ENCODE assay signal across 9 mouse cellular contexts in genomic region chr13:68553391-68553790, GRCm38 (mm10). TPM values are rescaled to one million over a fixed set of nuclear protein-coding genes. Genes with fewer than 3 reads are reported as not detected.
DNase-seq lines count a peak whose midpoint lies in the region; ATAC-seq and TF ChIP-seq lines count a peak whose summit lies in the region.
"Not testable (repeated sequence)": the region's sequence is repeated elsewhere in the genome, so short reads cannot be mapped to it uniquely, and the experiment has no call there.
"Had no signal": no experiment of that assay in that cellular context is flagged by ENCODE, and none has a peak within 500 bp of the region (broad histone marks: within the 10 kb centered on the region; RNA-seq: fewer than 3 reads in every experiment).

No protein-coding gene starts in this region.

- ATAC-seq in limb, embryonic 11.5 days (ENCODE audit: insufficient number of reproducible peaks, low FRiP score, low TSS enrichment, low read depth) = not testable (repeated sequence)
- ATAC-seq in neural tube, embryonic 15.5 days (ENCODE audit: low FRiP score) = peak; percentile 68

- WGBS in cerebellum, adult 2 months = 20% methylated on average over 6 of the region's 6 CpGs
- 37% methylated on average over 6 of the region's 6 CpGs for WGBS in hindbrain, embryonic 10.5 days
- WGBS in kidney, adult 2 months = 16% methylated on average over 5 of the region's 6 CpGs
- WGBS in limb, embryonic 11.5 days = 17% methylated on average over 4 of the region's 6 CpGs
- WGBS in midbrain, embryonic 10.5 days = 31% methylated on average over 5 of the region's 6 CpGs
- WGBS in neural tube, embryonic 15.5 days = 22% methylated on average over 4 of the region's 6 CpGs

- not testable (repeated sequence) for H3K36me3 ChIP-seq in ES-Bruce4 (ENCODE audit: control insufficient read depth, insufficient read depth, low read length, poor library complexity, severe bottlenecking); hindbrain, embryonic 10.5 days; kidney, adult 2 months (ENCODE audit: control insufficient read depth, insufficient read depth, low read length); limb, embryonic 11.5 days (ENCODE audit: control insufficient read depth, insufficient read depth, low read length); midbrain, embryonic 10.5 days; neural tube, embryonic 15.5 days

- not testable (repeated sequence) for H3K27me3 ChIP-seq in ES-Bruce4 (ENCODE audit: control insufficient read depth, insufficient read depth, low read length, poor library complexity, severe bottlenecking); cerebellum, adult 2 months (ENCODE audit: control insufficient read depth, insufficient read depth, low read length); hindbrain, embryonic 10.5 days (ENCODE audit: insufficient read depth, poor library complexity, severe bottlenecking); kidney, adult 2 months (replicated peaks; ENCODE audit: control insufficient read depth, insufficient read depth, low read length); limb, embryonic 11.5 days (ENCODE audit: control insufficient read depth, insufficient read depth, low read length); midbrain, embryonic 10.5 days (ENCODE audit: low read depth, poor library complexity, severe bottlenecking); neural tube, embryonic 15.5 days (replicated peaks)

- H3K9me3 ChIP-seq in ES-Bruce4 (replicated peaks; ENCODE audit: control insufficient read depth, insufficient read depth, low read length, poor library complexity, severe bottlenecking); hindbrain, embryonic 10.5 days; limb, embryonic 11.5 days (ENCODE audit: control insufficient read depth, low read length); midbrain, embryonic 10.5 days (replicated peaks); neural tube, embryonic 15.5 days (replicated peaks): not testable (repeated sequence)

- TF ChIP-seq CTCF in ES-Bruce4 (IDR thresholded peaks at IDR 0.05; ENCODE audit: low read depth, low read length) = peak; percentile 44
- TF ChIP-seq CTCF in cerebellum, adult 2 months (IDR thresholded peaks at IDR 0.05; ENCODE audit: borderline replicate concordance, insufficient read depth, low read depth, low read length) = peak; percentile 39; the same call in 1 of the 2 replicates
- TF ChIP-seq CTCF in embryonic fibroblast, embryonic 13.5 days (IDR thresholded peaks at IDR 0.05; ENCODE audit: borderline replicate concordance, insufficient read depth, low read length) = peak; percentile 34; the same call in 1 of the 2 replicates
- TF ChIP-seq CTCF in kidney, adult 2 months (conservative IDR thresholded peaks at IDR 0.05; ENCODE audit: insufficient read depth, insufficient read length, low read depth, low read length) = peak; percentile 56

- H3K4me3 ChIP-seq in ES-Bruce4 (ENCODE audit: low read depth, low read length); cerebellum, adult 2 months (replicated peaks; ENCODE audit: insufficient read depth, low read depth, low read length); embryonic fibroblast, embryonic 13.5 days (ENCODE audit: insufficient read depth, low read length); hindbrain, embryonic 10.5 days; kidney, adult 2 months (ENCODE audit: insufficient read depth, low read depth, low read length); limb, embryonic 11.5 days (ENCODE audit: low read depth, low read length); midbrain, embryonic 10.5 days; neural tube, embryonic 15.5 days (replicated peaks): not testable (repeated sequence)

- H3K4me1 ChIP-seq in ES-Bruce4 (ENCODE audit: control insufficient read depth, insufficient read depth, low read length); cerebellum, adult 2 months (ENCODE audit: control insufficient read depth, insufficient read depth, low read length); embryonic fibroblast, embryonic 13.5 days (ENCODE audit: control insufficient read depth, insufficient read depth, low read length); hindbrain, embryonic 10.5 days (replicated peaks); kidney, adult 2 months (ENCODE audit: control insufficient read depth, insufficient read depth, low read length); limb, embryonic 11.5 days (ENCODE audit: control insufficient read depth, insufficient read depth, low read length); midbrain, embryonic 10.5 days; neural tube, embryonic 15.5 days: not testable (repeated sequence)

- not testable (repeated sequence) for DNase-seq in cerebellum, adult 2 months; kidney, adult 2 months
- DNase-seq in hindbrain, embryonic 10.5 days (ENCODE audit: low spot score) = peak; percentile 30
- peak; percentile 46 for DNase-seq in limb, embryonic 11.5 days (ENCODE audit: low spot score)
- peak; percentile 29 for DNase-seq in midbrain, embryonic 10.5 days (ENCODE audit: low spot score)

- H3K9ac ChIP-seq in ES-Bruce4 (ENCODE audit: low read depth, poor library complexity, severe bottlenecking); limb, embryonic 11.5 days (ENCODE audit: low read length); neural tube, embryonic 15.5 days (replicated peaks): not testable (repeated sequence)

- TF ChIP-seq POLR2A in ES-Bruce4 (IDR thresholded peaks at IDR 0.05; ENCODE audit: insufficient read depth, low read length); cerebellum, adult 2 months (IDR thresholded peaks at IDR 0.05; ENCODE audit: borderline replicate concordance, insufficient read depth, low read length); embryonic fibroblast, embryonic 13.5 days (IDR thresholded peaks at IDR 0.05; ENCODE audit: low read depth, low read length); kidney, adult 2 months (IDR thresholded peaks at IDR 0.05; ENCODE audit: low read depth, low read length): not testable (repeated sequence)

- H3K4me2 ChIP-seq in limb, embryonic 11.5 days (ENCODE audit: low read depth, severe bottlenecking); neural tube, embryonic 15.5 days: not testable (repeated sequence)

- not testable (repeated sequence) for TF ChIP-seq EP300 in ES-Bruce4 (IDR thresholded peaks at IDR 0.05; ENCODE audit: insufficient read depth, low read depth, low read length)

- not testable (repeated sequence) for H3K27ac ChIP-seq in ES-Bruce4 (ENCODE audit: insufficient read depth, low read length); cerebellum, adult 2 months (ENCODE audit: insufficient read depth, low read length); embryonic fibroblast, embryonic 13.5 days (ENCODE audit: insufficient read depth, low read length); hindbrain, embryonic 10.5 days; kidney, adult 2 months (ENCODE audit: insufficient read depth, low read depth, low read length); limb, embryonic 11.5 days (replicated peaks; ENCODE audit: low read depth, low read length); midbrain, embryonic 10.5 days (replicated peaks); neural tube, embryonic 15.5 days (replicated peaks)

RNA-seq across cellular contexts. Expression of gene Mtrr, which starts 28.6 kb away (rescaled TPM):
- 28.3 and 35.3 TPM in 2 replicates for polyA plus RNA-seq in ES-Bruce4 (2011; ENCODE audit: insufficient read depth, insufficient read length, low read depth, missing spikeins)
- polyA plus RNA-seq in cerebellum, adult 2 months (2012; rRNA removed) = 12.5 and 13.6 TPM in 2 replicates
- polyA plus RNA-seq in embryonic fibroblast, embryonic 13.5 days (2011; ENCODE audit: insufficient read length, low read depth, missing spikeins) = 16.4 and 16.7 TPM in 2 replicates
- polyA plus RNA-seq in hindbrain, embryonic 10.5 days (2016; fragmentation: Nextera tagmentation; extraction: Ambion mirVana) = 21.2 and 22.0 TPM in 2 replicates
- polyA plus RNA-seq in kidney, adult 2 months (2012; rRNA removed) = 10.2 and 11.3 TPM in 2 replicates
- 21.9 and 24.7 TPM in 2 replicates for polyA plus RNA-seq in limb, embryonic 11.5 days (2014; fragmentation: Nextera tagmentation; extraction: Ambion mirVana)
- 20.8 and 22.5 TPM in 2 replicates for polyA plus RNA-seq in midbrain, embryonic 10.5 days (2016; fragmentation: Nextera tagmentation; extraction: Ambion mirVana)
- polyA plus RNA-seq in neural tube, embryonic 15.5 days (2015; fragmentation: Nextera tagmentation; extraction: Ambion mirVana) = 14.5 and 15.8 TPM in 2 replicates

RNA-seq across cellular contexts. Expression of gene Fastkd3, which starts 28.6 kb away (rescaled TPM):
- polyA plus RNA-seq in ES-Bruce4 (2011; ENCODE audit: insufficient read depth, insufficient read length, low read depth, missing spikeins) = 29.4 and 36.9 TPM in 2 replicates
- 19.5 and 19.6 TPM in 2 replicates for polyA plus RNA-seq in cerebellum, adult 2 months (2012; rRNA removed)
- polyA plus RNA-seq in embryonic fibroblast, embryonic 13.5 days (2011; ENCODE audit: insufficient read length, low read depth, missing spikeins) = 14.2 and 21.8 TPM in 2 replicates
- 38.2 and 49.3 TPM in 2 replicates for polyA plus RNA-seq in hindbrain, embryonic 10.5 days (2016; fragmentation: Nextera tagmentation; extraction: Ambion mirVana)
- polyA plus RNA-seq in kidney, adult 2 months (2012; rRNA removed) = 10.5 and 13.0 TPM in 2 replicates
- 51.2 and 54.2 TPM in 2 replicates for polyA plus RNA-seq in limb, embryonic 11.5 days (2014; fragmentation: Nextera tagmentation; extraction: Ambion mirVana)
- polyA plus RNA-seq in midbrain, embryonic 10.5 days (2016; fragmentation: Nextera tagmentation; extraction: Ambion mirVana) = 44.8 and 47.2 TPM in 2 replicates
- polyA plus RNA-seq in neural tube, embryonic 15.5 days (2015; fragmentation: Nextera tagmentation; extraction: Ambion mirVana) = 19.5 and 24.3 TPM in 2 replicates

RNA-seq across cellular contexts. Expression of gene 1700001L19Rik, which starts 43.8 kb away (rescaled TPM):
- polyA plus RNA-seq in ES-Bruce4 (2011; ENCODE audit: insufficient read depth, insufficient read length, low read depth, missing spikeins) = not detected in 2 replicates
- polyA plus RNA-seq in cerebellum, adult 2 months (2012; rRNA removed) = 2.8 and 3.3 TPM in 2 replicates
- not detected in 2 replicates for polyA plus RNA-seq in embryonic fibroblast, embryonic 13.5 days (2011; ENCODE audit: insufficient read length, low read depth, missing spikeins)
- polyA plus RNA-seq in hindbrain, embryonic 10.5 days (2016; fragmentation: Nextera tagmentation; extraction: Ambion mirVana) = 0.39 and 1.6 TPM in 2 replicates
- polyA plus RNA-seq in kidney, adult 2 months (2012; rRNA removed) = 0.19 and 0.24 TPM in 2 replicates
- 0.64 and 1.1 TPM in 2 replicates for polyA plus RNA-seq in limb, embryonic 11.5 days (2014; fragmentation: Nextera tagmentation; extraction: Ambion mirVana)
- polyA plus RNA-seq in midbrain, embryonic 10.5 days (2016; fragmentation: Nextera tagmentation; extraction: Ambion mirVana) = 0.50 and 0.74 TPM in 2 replicates
- polyA plus RNA-seq in neural tube, embryonic 15.5 days (2015; fragmentation: Nextera tagmentation; extraction: Ambion mirVana) = 4.8 and 5.9 TPM in 2 replicates
- polyA plus RNA-seq: liver, embryonic 11.5 days had no signal
